Mouse (Mus musculus) cortical plate, adult 2 months (tissue): Measurements from ENCODE around the gene Cnr2.

Experiments
- CTCF ChIP-seq: fragments of 200-500 bp; IDR thresholded peaks from 2 replicates; pipeline ENCODE4 v1.5.1; 2011; ENCODE audit warnings: mild to moderate bottlenecking, control low read depth, low read length; ENCODE audit not compliant: insufficient read depth; ENCODE audit errors: extremely low read depth
- POLR2A ChIP-seq: fragments of 200-500 bp; IDR thresholded peaks from 2 replicates; pipeline ENCODE4 v1.6.1; 2011; ENCODE audit warnings: mild to moderate bottlenecking, low read length, control low read depth; ENCODE audit not compliant: insufficient read depth; ENCODE audit errors: extremely low read depth

GRCm38 (mm10) chr4:135938858-135939257 is 43.7 kb downstream of the Cnr2 start:
- TF ChIP-seq CTCF (no peak), POLR2A (no peak)
